Mouse (Mus musculus) bone marrow, adult 2 months (tissue): ENCODE measurements around the gene Sfta2. TPM values are rescaled to one million over a fixed set of nuclear protein-coding genes. Genes with fewer than 3 reads are reported as not detected.

Experiments used
- H3K27ac ChIP-seq: fragments of 200-500 bp; 2 replicates; pipeline ENCODE4 v1.5.1; 2012; ENCODE audit warnings: low read depth, mild to moderate bottlenecking, control low read depth, inconsistent platforms, low read length; ENCODE audit not compliant: control insufficient read depth, poor library complexity, insufficient read depth
- H3K4me1 ChIP-seq: fragments of 200-500 bp; 2 replicates; pipeline ENCODE4 v1.6.1; 2011; ENCODE audit warnings: low read length; ENCODE audit not compliant: control insufficient read depth, insufficient read depth
- H3K4me3 ChIP-seq: fragments of 200-500 bp; replicated peaks from 2 replicates; pipeline ENCODE3; 2011; ENCODE audit warnings: mild to moderate bottlenecking, low read depth, low read length, control low read depth; ENCODE audit not compliant: control insufficient read depth
- CTCF ChIP-seq: fragments of 200-500 bp; IDR thresholded peaks from 2 replicates; pipeline ENCODE4 v1.5.1; 2011; ENCODE audit warnings: low read length, control low read depth; ENCODE audit not compliant: control insufficient read depth, insufficient read depth
- POLR2A ChIP-seq: fragments of 200-500 bp; IDR thresholded peaks from 2 replicates; pipeline ENCODE4 v1.6.1; 2011; ENCODE audit warnings: low read depth, mild to moderate bottlenecking, control low read depth, low read length, borderline replicate concordance; ENCODE audit not compliant: control insufficient read depth
- WGBS: fragments of 180-500 bp; shearing (Covaris S2); methylation state at CpG from one replicate; pipeline ENCODE4 v1.1.7; 2018; 5-methylcytosine and 5-hydroxymethylcytosine counted together
- polyA plus RNA-seq: library from polyadenylated mRNA; stranded (reverse); fragments of >200 nt; gene quantifications from 2 replicates; pipeline ENCODE4 v1.2.4, GENCODE M21; 2011; ENCODE audit warnings: low replicate concordance; ENCODE audit not compliant: missing spikeins, insufficient read depth, insufficient read length

Sfta2 gene
- polyA plus RNA-seq, 1 experiment, result not detected

DNA sequence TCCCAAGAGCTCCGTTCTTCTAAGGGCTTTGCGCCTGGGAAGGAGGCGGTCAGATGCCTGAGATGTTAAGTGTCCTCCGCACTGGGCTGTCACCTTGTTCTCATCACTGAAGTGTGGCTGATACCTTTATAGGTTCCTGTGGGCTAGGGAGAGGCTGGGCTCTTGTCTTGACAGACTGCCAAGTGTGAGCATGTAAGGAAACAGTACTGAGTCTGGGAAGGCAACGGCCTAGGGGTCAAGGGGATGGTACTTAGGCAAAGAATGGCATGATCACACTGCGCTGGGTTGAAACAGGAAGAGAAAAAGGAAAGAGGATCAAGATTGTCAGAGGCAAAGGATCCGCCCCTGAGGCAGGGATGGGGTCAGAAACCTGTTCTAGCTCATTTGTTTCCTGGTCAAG is 25.2 kb downstream of the Sfta2 start, which contains the start of gene Gm9573:
TSS of gene Gm9573 (minus strand) at position 101 of the 400 bp plus-strand sequence.
- H3K4me1 ChIP-seq, result no peaks in the 10 kb centered on the region
- H3K4me3 ChIP-seq, result no peak within 1 kb of the TSS
- no peak within 1 kb of the TSS for H3K27ac ChIP-seq
- TF ChIP-seq CTCF (no peak), POLR2A (no peak)
- WGBS, result 71% methylated on average over 7 of the region's 7 CpGs

DNA sequence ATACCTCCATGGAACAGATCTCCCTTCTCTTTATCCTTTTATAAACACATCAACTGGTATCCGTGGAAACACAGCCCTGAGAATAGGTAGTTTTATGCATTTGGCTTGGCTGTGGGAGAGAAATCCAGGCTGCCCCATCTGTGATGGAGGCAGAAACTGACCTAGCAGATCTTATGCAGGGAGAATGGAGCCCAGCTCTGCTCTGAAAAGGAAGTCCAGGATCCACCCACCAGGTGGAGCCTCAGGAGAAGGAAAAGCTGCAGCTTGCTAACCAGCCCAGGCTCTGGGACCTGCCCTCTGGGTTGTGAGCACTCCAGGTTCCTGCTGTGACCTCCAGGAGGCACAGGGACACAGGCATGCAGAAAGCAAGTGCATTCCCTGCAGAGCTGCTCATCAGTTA is 32.6 kb downstream of the Sfta2 start:
- TF ChIP-seq CTCF (no peak), POLR2A (no peak)
- no peak overlapping the region for H3K27ac ChIP-seq

GRCm38 (mm10) chr17:35635202-35635601 is 33.9 kb downstream of the Sfta2 start:
- Histone ChIP-seq H3K4me3 (no peak overlapping the region), H3K4me1 (0 out of 2 replicates have a peak, but pooled peaks cover 1% of the 10 kb centered on the region), H3K27ac (no peak overlapping the region)
- 61% methylated on average over 3 of the region's 3 CpGs for WGBS
- peak; percentile 13; the same call in 1 of the 2 replicates for TF ChIP-seq CTCF
- no peak for TF ChIP-seq POLR2A

More for the DNA sequence above, 32.6 kb downstream of the Sfta2 start:
- H3K4me1 ChIP-seq, result 0 out of 2 replicates have a peak, but pooled peaks cover 1% of the 10 kb centered on the region
- no peak overlapping the region for H3K4me3 ChIP-seq
- 22% methylated on average over 1 of the region's 1 CpGs for WGBS

DNA sequence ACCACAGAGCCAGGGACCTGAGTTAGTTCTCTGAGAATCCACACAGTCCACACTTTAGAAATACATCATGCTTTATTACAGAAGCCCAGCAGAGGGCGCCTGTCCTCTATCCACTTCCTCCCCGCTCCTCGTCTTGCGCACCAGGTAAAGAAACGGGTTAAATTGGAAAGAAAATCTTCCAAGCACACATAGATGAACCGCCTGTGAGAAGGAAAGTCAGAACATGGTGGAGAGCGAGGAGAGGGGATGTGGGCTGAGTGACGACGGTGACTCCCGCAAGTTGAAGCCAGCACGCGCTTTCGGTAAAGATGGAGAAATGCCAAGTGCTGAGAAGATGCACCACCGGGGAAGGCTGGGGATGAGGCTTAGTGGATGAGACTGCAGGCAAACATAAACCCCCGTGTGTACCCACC is 34.4 kb downstream of the Sfta2 start:
- Histone ChIP-seq H3K4me1 (0 out of 2 replicates have a peak, but pooled peaks cover 1% of the 10 kb centered on the region), H3K4me3 (peak overlapping the region; percentile 60), H3K27ac (no peak overlapping the region)
- 2% methylated on average over 15 of the region's 15 CpGs for WGBS
- TF ChIP-seq POLR2A (no peak), CTCF (peak; percentile 68)

GRCm38 (mm10) chr17:35636363-35636762 is 35.0 kb downstream of the Sfta2 start:
- Histone ChIP-seq H3K27ac (no peak overlapping the region), H3K4me1 (0 out of 2 replicates have a peak, but pooled peaks cover 1% of the 10 kb centered on the region), H3K4me3 (no peak overlapping the region)
- WGBS, result 28% methylated on average over 5 of the region's 5 CpGs
- no peak for TF ChIP-seq POLR2A
- TF ChIP-seq CTCF, result no peak

DNA sequence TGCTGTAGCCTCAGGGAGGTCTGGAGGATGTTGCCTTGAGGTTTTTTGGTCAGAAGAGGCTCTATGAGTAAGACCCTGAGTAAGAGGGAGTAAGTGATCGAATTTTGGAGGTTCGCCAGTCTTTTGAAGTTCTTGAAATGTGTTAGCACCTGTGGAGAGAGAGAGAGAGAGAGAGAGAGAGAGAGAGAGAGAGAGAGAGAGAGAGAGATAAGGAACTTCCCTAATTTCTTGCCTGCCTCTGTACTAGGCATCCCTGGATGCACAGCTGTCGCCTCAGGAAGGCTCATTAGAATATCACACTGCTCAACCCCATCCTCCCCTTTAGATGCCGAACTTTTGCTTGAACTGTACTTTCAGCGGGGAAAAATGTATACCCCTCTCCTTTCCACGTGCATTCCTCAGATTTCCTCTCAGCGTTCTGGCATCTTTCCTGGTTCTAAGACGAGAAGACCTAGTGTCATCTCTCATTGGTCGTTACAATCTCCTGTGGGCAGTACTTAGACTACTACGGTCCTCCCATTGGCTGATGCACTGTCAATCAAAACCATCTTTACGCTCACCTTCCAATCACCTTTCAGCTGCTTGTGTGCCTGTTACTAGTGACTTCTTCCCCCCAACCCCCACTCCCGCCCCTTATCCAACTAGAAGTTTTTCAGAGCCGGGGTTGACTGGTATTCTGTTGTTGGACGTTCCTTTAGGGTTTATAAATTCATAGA is 37.3 kb downstream of the Sfta2 start:
- WGBS, result 15% methylated on average over 14 of the region's 14 CpGs

DNA sequence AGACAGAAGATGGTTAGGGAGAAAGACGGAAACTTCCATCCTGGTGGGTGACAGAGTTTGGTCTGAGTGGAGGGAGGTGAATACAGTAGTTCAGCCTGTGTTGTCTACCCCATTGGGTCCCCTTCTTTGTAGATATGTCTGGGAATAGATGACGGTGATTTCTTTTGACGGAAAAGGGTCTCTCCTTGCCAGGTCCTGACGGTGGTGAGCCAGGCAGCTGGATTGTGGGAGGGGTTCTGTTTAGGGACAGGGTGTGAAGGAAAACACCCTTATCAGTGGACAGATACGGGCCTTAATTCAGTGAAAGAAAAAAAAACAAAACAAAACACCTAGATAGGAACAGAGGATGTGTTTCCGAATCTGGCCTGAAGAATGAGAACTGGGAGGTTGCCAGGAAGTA is 38.0 kb downstream of the Sfta2 start:
- 66% methylated on average over 6 of the region's 6 CpGs for WGBS
- Histone ChIP-seq H3K27ac (no peak overlapping the region), H3K4me1 (0 out of 2 replicates have a peak, but pooled peaks cover 1% of the 10 kb centered on the region), H3K4me3 (no peak overlapping the region)
- no peak for TF ChIP-seq CTCF
- TF ChIP-seq POLR2A, result no peak

More for the DNA sequence above, 37.3 kb downstream of the Sfta2 start:
- Histone ChIP-seq H3K27ac (no peak overlapping the region), H3K4me1 (0 out of 2 replicates have a peak, but pooled peaks cover 1% of the 10 kb centered on the region), H3K4me3 (no peak overlapping the region)
- TF ChIP-seq CTCF, result no peak
- no peak for TF ChIP-seq POLR2A

GRCm38 (mm10) chr17:35643609-35644236 is 42.4 kb downstream of the Sfta2 start, which contains the start of gene Mucl3:
Mucl3 (minus strand) TSS chr17:35643695.
- Histone ChIP-seq H3K27ac (no peak within 1 kb of the TSS), H3K4me3 (no peak within 1 kb of the TSS), H3K4me1 (no peaks in the 10 kb centered on the region)
- TF ChIP-seq POLR2A (no peak), CTCF (no peak)
- 68% methylated on average over 13 of the region's 13 CpGs for WGBS
